Mouse (Mus musculus) neural tube, embryonic 12.5 days (tissue): Measurements from ENCODE around the gene Mpv17. TPM values are rescaled to one million over a fixed set of nuclear protein-coding genes. Genes with fewer than 3 reads are reported as not detected.

ENCODE experiments used
- ATAC-seq: fragments of 200-750 bp; cut with Nextera tagmentation; 2 replicates; pipeline ENCODE4 v1.8.0; 2017; ENCODE audit warnings: low read depth, mild to moderate bottlenecking, moderate TSS enrichment, moderate library complexity; ENCODE audit not compliant: low FRiP score
- H3K27ac ChIP-seq: fragments of 300-500 bp; sonication (generic); 2 replicates; pipeline ENCODE4 v1.5.1; 2016
- H3K27me3 ChIP-seq: fragments of 300-500 bp; sonication (generic); replicated peaks from 2 replicates; pipeline ENCODE4 v1.6.1; 2016; ENCODE audit warnings: mild to moderate bottlenecking
- H3K36me3 ChIP-seq: fragments of 300-500 bp; sonication (generic); 2 replicates; pipeline ENCODE4 v1.6.1; 2016; ENCODE audit warnings: mild to moderate bottlenecking
- H3K4me1 ChIP-seq: fragments of 300-500 bp; sonication (generic); 2 replicates; pipeline ENCODE4 v1.6.1; 2016
- H3K4me2 ChIP-seq: fragments of 300-500 bp; sonication (generic); replicated peaks from 2 replicates; pipeline ENCODE4 v1.6.1; 2016; ENCODE audit warnings: mild to moderate bottlenecking
- H3K4me3 ChIP-seq: fragments of 300-500 bp; sonication (generic); 2 replicates; pipeline ENCODE4 v1.5.1; 2016
- H3K9ac ChIP-seq: fragments of 300-500 bp; sonication (generic); 2 replicates; pipeline ENCODE4 v1.6.1; 2016; ENCODE audit warnings: mild to moderate bottlenecking
- H3K9me3 ChIP-seq: fragments of 300-500 bp; sonication (generic); 2 replicates; pipeline ENCODE4 v1.6.1; 2016; ENCODE audit warnings: mild to moderate bottlenecking
- WGBS: fragments of 180-500 bp; shearing (Covaris S2); methylation state at CpG from one replicate; pipeline ENCODE4 v1.1.7; 2016; 5-methylcytosine and 5-hydroxymethylcytosine counted together
- polyA plus RNA-seq: library from polyadenylated mRNA; unstranded; fragments of >200 nt; fragmentation: Nextera tagmentation; extraction: Ambion mirVana; gene quantifications from 2 replicates; pipeline ENCODE4 v1.2.1, GENCODE M21; 2016

Gene Mpv17
- polyA plus RNA-seq: 50.3 and 51.5 TPM in 2 replicates

DNA sequence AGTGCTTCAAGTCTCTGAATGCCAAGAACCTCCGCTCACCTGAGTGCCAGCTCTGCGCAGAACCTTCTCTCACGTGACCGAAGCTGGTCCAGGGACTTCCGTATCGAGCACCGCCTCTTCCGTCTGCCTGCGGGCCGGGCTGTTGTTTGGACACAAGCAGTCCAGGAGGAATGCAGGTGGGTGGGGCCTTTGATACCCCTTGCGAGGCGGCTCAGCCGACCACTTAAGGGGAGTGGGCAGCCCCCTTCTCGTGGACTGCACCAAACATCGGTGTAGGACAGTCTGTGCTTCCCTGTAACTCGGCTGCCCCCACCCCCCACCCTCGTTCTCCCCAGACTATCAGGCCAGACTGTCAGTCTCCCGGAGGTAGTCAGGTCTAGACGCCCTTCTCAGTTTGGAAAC is at the start of gene Mpv17:
Gene Mpv17 (minus strand): TSS at position 100 of the 402 bp plus-strand sequence.
- H3K27ac ChIP-seq: no peak within 1 kb of the TSS
- H3K4me2 ChIP-seq: peak within 1 kb of the TSS; percentile 80
- H3K9ac ChIP-seq: peak within 1 kb of the TSS; percentile 59
- peaks cover 40% of the 10 kb centered on the region for H3K36me3 ChIP-seq
- 0% methylated on average over 19 of the region's 19 CpGs for WGBS
- no peaks in the 10 kb centered on the region for H3K9me3 ChIP-seq
- peaks cover 13% of the 10 kb centered on the region for H3K4me1 ChIP-seq
- peak within 1 kb of the TSS; percentile 66 for H3K4me3 ChIP-seq
- peak; percentile 90 for ATAC-seq
- no peaks in the 10 kb centered on the region for H3K27me3 ChIP-seq

DNA sequence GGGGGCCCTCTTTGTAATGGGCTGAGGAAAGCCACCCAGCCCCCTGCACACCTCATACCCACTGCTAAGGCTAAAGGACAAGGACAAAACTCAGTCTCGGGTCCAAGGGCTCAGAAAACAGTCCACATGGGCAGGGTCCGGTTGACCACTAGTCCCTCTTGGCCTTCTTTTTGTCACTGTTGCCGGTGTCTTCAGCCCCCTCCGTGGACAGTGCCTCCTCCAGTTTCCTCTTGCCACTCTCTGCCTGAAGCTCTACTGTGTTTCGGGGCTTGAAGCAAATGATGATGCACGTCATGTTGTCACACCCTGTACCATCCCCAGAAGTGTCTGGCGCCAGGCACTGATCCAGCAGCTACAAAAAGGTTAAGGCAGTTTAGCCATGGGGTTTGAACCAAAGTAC is 48.9 kb upstream of the Mpv17 start:
- 0 out of 2 replicates have a peak, but pooled peaks have one; percentile 27 for ATAC-seq

DNA sequence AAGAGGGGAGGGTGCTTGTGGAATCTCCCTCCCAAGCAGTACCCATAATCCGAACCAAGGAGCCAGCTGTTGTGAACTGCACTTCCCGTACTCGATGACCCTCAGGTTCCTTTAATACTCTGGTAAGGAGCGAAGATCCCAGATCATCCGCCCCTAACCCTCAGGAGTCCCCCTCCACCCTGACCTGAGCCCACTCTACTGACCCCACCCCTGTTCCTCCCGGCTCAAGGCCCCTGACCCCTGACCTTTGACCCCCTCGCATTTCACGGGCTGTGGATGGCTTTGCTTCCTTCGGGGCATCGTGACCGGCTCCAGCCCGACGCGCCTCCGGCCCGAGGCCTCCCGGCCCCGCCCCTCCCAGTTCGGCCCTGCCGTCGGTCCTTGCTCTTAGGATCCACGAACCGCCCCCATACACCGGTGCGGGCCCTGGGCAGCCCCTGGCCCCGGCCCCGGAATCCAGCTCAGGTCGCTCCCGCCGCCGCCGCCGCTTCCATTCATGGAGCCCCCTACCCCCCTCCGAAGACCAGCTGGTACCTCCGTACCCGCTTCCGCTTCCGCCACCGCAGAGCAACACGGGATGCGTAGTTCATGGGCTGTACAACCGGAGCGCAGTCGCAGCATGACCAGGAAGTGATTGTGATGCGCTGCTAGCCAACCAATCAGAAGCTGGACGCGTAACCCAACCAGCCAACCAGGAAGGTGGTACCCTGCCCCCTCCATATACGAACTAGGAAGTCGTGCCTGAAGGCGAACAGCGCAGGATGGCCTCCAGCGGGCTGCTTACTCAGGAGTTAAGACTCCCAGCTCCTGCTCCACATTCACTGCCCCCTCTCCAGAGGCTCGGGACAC is 47.9 kb upstream of the Mpv17 start, which contains the start of gene Zfp513:
Gene Zfp513 (minus strand): TSS at position 562 of the 849 bp plus-strand sequence.
- peak within 1 kb of the TSS; percentile 72 for H3K27ac ChIP-seq
- H3K36me3 ChIP-seq: peaks cover 81% of the 10 kb centered on the region
- peak within 1 kb of the TSS; percentile 87 for H3K4me2 ChIP-seq
- H3K4me3 ChIP-seq: peak within 1 kb of the TSS; percentile 88
- H3K9ac ChIP-seq: peak within 1 kb of the TSS; percentile 88
- H3K9me3 ChIP-seq: peaks cover 5% of the 10 kb centered on the region
- H3K4me1 ChIP-seq: peaks cover 23% of the 10 kb centered on the region
- no peaks in the 10 kb centered on the region for H3K27me3 ChIP-seq
- ATAC-seq: peak; percentile 96
- WGBS: under 1% methylated on average over 53 of the region's 53 CpGs

More for the DNA sequence above, 48.9 kb upstream of the Mpv17 start:
- Histone ChIP-seq H3K9me3 (peaks cover 5% of the 10 kb centered on the region), H3K9ac (peak overlapping the region; percentile 47), H3K36me3 (peaks cover 81% of the 10 kb centered on the region), H3K27ac (peak overlapping the region; percentile 62; the same call in 1 of the 2 replicates), H3K4me2 (peak overlapping the region; percentile 87), H3K4me1 (peaks cover 23% of the 10 kb centered on the region), H3K27me3 (no peaks in the 10 kb centered on the region), H3K4me3 (peak overlapping the region; percentile 43)
- 84% methylated on average over 7 of the region's 7 CpGs for WGBS

DNA sequence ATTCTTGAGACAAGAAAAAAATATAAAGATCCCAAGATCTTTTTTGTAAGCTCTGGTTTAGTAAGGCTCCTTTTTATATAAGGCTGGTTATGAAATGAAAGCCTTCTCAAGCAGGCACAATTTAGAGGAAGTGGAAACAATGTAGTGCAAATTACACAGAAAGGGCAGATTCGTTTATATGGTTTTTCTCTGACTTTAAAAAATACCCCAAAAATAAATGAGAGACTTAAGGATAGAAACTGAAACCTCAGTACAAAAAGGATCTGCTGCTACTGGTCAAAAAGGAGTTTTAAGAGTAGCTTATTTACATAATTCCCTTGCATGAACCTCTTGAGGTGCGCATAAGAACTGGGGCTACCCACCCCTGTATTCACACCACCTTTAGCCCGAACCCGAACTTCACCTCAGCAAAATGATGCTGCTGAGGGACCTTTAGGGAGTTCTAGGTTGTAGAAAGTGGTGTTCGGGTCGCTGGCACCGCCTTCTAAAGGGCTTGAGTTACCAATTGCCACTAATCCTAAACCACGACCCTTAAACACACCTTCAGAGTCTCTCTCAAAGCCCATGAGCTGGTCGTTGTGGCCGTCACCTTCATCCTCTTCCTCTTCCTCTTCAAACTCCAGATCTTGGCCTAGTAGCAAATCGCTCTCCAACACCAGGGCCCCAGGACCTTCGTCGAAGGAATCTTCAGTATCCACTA is 47.1 kb upstream of the Mpv17 start:
- Histone ChIP-seq H3K4me2 (peak overlapping the region; percentile 87), H3K36me3 (peaks cover 83% of the 10 kb centered on the region), H3K27me3 (no peaks in the 10 kb centered on the region), H3K4me1 (peaks cover 23% of the 10 kb centered on the region), H3K4me3 (peak overlapping the region; percentile 88), H3K9ac (peak overlapping the region; percentile 88), H3K9me3 (peaks cover 5% of the 10 kb centered on the region), H3K27ac (peak overlapping the region; percentile 72; the same call in 1 of the 2 replicates)
- ATAC-seq: no peak
- WGBS: 21% methylated on average over 13 of the region's 13 CpGs

DNA sequence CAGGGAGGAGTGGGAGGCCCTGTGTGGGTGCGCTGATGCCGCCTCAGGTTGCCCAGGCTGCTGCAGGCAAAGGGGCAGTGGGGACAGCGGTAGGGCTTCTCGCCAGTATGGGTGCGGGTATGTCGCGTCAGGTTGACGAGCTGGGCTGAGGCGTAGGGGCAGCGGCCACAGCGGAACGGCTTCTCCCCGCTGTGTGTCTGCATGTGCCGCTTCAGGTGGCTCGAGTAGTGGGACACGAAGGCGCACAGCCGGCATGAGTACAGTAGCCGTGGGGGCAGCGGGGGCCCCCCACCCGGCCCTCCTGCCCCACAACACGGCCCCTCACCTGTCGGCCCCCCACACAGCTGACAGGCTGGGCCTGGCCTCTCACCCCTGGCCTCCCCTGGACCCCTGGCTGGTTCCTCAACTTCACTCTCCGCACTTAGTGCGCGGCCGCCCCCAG is 46.3 kb upstream of the Mpv17 start:
- Histone ChIP-seq H3K4me3 (0 out of 2 replicates have a peak overlapping the region, but pooled peaks have one; percentile 0), H3K4me2 (peak overlapping the region; percentile 87), H3K4me1 (peaks cover 23% of the 10 kb centered on the region), H3K27ac (no peak overlapping the region), H3K9ac (peak overlapping the region; percentile 17; the same call in 1 of the 2 replicates), H3K27me3 (no peaks in the 10 kb centered on the region), H3K36me3 (peaks cover 84% of the 10 kb centered on the region), H3K9me3 (peaks cover 5% of the 10 kb centered on the region)
- no peak for ATAC-seq
- WGBS: 90% methylated on average over 27 of the region's 27 CpGs

DNA sequence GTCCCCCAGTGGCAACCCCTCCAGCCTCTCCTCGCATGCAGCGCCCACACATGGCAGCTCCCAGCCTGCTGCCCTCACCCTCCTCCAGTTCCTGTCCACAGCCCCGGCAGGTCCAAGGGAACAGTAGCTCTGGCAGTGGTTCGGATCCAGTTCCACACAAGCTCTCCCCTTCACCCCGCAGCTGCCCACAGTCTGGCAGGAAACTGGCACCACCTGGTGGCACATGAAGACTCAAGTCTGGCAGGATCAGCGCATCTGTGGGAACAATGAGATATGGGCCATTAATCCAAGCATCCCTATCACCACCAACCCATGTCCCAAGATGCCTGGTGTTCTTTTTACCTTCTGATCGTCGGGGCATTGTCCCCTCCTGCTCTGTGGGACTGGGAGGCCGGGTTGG is 45.8 kb upstream of the Mpv17 start:
- Histone ChIP-seq H3K4me1 (peaks cover 23% of the 10 kb centered on the region), H3K4me3 (0 out of 2 replicates have a peak overlapping the region, but pooled peaks have one; percentile 0), H3K36me3 (peaks cover 84% of the 10 kb centered on the region), H3K27me3 (no peaks in the 10 kb centered on the region), H3K9ac (peak overlapping the region; percentile 17; the same call in 1 of the 2 replicates), H3K9me3 (peaks cover 5% of the 10 kb centered on the region), H3K4me2 (peak overlapping the region; percentile 87; the same call in 1 of the 2 replicates), H3K27ac (no peak overlapping the region)
- no peak for ATAC-seq
- 87% methylated on average over 9 of the region's 9 CpGs for WGBS

DNA sequence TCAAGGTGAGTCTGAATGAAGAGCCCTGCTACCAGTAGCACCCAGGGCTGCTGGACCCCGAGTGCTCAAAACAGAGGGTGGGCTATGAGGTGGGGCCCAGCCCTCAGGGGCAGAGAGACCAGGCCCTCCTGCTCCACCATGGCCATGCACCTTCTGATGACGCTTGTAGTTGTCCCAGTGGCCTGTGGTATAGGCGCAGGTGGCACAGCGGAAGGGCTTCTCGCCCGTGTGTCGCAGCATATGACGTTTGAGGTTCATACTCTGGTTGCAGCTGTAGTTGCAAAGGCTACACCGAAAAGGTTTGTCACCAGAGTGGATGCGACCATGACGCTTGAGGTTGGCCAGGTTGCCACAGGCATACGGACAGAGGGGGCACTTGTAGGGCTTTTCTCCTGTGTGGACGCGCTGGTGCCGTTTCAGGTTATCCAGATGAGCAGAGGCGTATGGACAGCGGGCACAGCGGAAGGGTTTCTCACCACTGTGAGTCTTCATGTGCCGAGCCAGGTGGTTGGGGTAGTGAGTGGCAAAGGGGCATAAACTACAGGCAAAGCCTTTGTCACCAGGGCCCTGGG is 45.4 kb upstream of the Mpv17 start:
- no peak for ATAC-seq
- 93% methylated on average over 19 of the region's 19 CpGs for WGBS
- Histone ChIP-seq H3K36me3 (peaks cover 84% of the 10 kb centered on the region), H3K27ac (no peak overlapping the region), H3K27me3 (no peaks in the 10 kb centered on the region), H3K4me2 (no peak overlapping the region), H3K4me1 (peaks cover 25% of the 10 kb centered on the region), H3K4me3 (no peak overlapping the region), H3K9ac (no peak overlapping the region), H3K9me3 (peaks cover 5% of the 10 kb centered on the region)

DNA sequence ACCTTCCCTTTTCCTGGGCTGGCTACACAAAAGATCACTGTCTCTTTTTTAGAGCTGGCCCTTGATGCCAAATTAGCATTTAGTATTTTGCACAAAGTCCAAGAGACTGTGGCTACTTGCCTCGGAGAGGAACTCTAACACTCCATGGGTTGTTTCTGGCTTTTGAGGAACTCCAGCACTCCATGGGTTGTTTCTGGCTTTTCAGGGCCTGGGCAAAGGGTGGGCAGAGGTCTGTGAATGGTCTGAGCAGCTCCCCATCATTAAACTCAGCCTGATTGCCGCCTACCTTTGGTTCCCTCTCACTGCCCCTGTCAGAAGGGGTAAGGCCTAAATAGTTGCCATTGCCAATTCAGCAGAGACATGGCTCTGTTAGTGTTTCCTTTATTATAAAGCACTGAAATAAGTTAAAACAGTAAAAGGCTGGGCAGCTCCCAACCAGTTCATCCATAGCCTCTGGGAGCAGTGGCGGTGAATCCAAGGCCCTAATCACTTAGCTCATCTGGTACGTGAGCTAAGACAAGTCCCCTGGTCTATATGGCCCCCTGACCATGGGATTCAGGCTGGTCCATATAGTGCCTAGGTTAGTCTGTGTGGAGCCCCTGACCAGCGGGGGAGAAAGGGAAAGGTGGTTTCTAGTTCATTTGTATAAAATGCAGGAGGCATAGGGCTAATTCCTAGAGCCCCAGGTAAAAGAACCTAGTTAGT is 44.7 kb upstream of the Mpv17 start:
- H3K4me3 ChIP-seq: no peak overlapping the region
- peaks cover 32% of the 10 kb centered on the region for H3K4me1 ChIP-seq
- H3K27ac ChIP-seq: no peak overlapping the region
- H3K9ac ChIP-seq: no peak overlapping the region
- 85% methylated on average over 5 of the region's 5 CpGs for WGBS
- peaks cover 77% of the 10 kb centered on the region for H3K36me3 ChIP-seq
- H3K9me3 ChIP-seq: peaks cover 5% of the 10 kb centered on the region
- no peaks in the 10 kb centered on the region for H3K27me3 ChIP-seq
- no peak overlapping the region for H3K4me2 ChIP-seq
- ATAC-seq: no peak

DNA sequence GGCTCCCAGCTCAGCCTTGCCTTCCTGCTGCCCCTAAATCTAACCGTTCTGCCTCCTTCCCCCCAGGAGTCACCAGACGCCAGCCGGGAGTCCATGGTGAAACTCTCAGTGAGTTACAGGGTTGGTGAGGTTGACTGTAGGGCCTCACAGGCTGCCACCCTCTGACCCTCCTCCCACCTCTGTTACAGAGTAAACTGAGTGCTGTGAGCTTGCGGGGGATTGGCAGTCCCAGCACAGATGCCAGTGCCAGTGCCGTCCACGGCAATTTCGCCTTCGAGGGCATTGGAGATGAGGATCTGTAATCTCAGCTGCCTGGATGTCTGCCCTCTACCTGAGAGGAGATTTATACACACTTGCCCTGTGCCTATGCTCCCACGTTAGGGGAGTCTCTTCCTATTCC is 44.1 kb upstream of the Mpv17 start:
- Histone ChIP-seq H3K36me3 (peaks cover 71% of the 10 kb centered on the region), H3K4me2 (no peak overlapping the region), H3K9ac (no peak overlapping the region), H3K4me3 (no peak overlapping the region; the same call in 1 of the 2 replicates), H3K4me1 (peaks cover 31% of the 10 kb centered on the region), H3K27me3 (no peaks in the 10 kb centered on the region), H3K27ac (no peak overlapping the region), H3K9me3 (peaks cover 5% of the 10 kb centered on the region)
- ATAC-seq: no peak
- WGBS: 86% methylated on average over 9 of the region's 9 CpGs

DNA sequence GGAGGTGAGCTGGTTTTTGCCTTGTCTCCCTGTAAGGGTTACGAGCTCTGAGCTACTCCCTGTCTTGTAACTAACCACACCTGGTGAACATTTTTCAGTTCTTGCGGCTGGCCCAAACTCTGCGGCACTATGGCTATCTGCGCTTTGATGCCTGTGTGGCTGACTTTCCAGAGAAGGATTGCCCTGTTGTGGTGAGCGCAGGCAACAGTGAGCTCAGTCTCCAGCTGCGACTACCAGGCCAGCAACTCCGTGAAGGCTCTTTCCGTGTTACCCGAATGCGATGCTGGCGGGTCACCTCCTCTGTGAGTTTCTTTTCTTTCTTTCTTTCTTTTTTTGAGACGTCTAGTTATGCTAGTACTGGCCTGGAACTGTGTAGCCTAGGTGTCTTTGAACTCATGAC is 43.0 kb upstream of the Mpv17 start:
- no peak overlapping the region for H3K9ac ChIP-seq
- no peaks in the 10 kb centered on the region for H3K27me3 ChIP-seq
- H3K36me3 ChIP-seq: peaks cover 63% of the 10 kb centered on the region
- H3K4me1 ChIP-seq: peaks cover 24% of the 10 kb centered on the region
- H3K9me3 ChIP-seq: peaks cover 5% of the 10 kb centered on the region
- no peak overlapping the region for H3K27ac ChIP-seq
- WGBS: 93% methylated on average over 12 of the region's 12 CpGs
- H3K4me3 ChIP-seq: no peak overlapping the region
- no peak for ATAC-seq
- no peak overlapping the region for H3K4me2 ChIP-seq

DNA sequence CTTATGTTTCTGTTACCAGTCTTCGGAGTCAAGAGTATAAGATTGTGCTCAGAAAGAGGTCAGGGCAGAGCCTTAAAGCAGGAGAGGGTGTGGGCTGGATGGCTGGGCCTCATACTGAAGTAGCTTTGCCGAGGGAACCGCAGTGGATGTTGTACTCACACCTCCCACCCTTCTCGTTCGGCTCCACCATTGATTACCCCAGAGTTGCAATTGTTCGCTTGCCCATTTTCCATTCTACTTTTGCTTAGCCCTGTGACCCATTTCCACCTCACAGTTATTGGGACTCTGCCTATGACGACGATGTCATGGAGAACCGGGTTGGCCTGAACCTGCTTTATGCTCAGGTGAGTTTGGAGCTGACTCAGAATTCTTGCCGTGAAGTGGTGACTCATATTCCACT is 42.2 kb upstream of the Mpv17 start:
- no peaks in the 10 kb centered on the region for H3K27me3 ChIP-seq
- no peak for ATAC-seq
- no peak overlapping the region for H3K27ac ChIP-seq
- peaks cover 29% of the 10 kb centered on the region for H3K4me1 ChIP-seq
- 94% methylated on average over 10 of the region's 10 CpGs for WGBS
- H3K36me3 ChIP-seq: peaks cover 64% of the 10 kb centered on the region
- H3K9me3 ChIP-seq: peaks cover 5% of the 10 kb centered on the region
- no peak overlapping the region for H3K4me2 ChIP-seq
- H3K9ac ChIP-seq: no peak overlapping the region
- H3K4me3 ChIP-seq: no peak overlapping the region
